Mouse (Mus musculus) cerebellum, adult 18-20 months (tissue): ENCODE measurements around the gene Zcchc17.

ENCODE experiments used
- DNase-seq, 2 experiments: peaks; one replicate each; pipeline ENCODE4 v3.0.0; 2021

Gene Zcchc17

GRCm38 (mm10) chr4:130316691-130317090 is 43.1 kb downstream of the Zcchc17 start:
- no peak for DNase-seq

GRCm38 (mm10) chr4:130315771-130316527 is 43.8 kb downstream of the Zcchc17 start:
- DNase-seq = peak; percentile 49 to 50

- DNase-seq = no peak
Measured at GRCm38 (mm10) chr4:130313552-130313951, 46.2 kb downstream of the Zcchc17 start.

- DNase-seq = no peak
Measured at GRCm38 (mm10) chr4:130312526-130312925, 47.2 kb downstream of the Zcchc17 start.

- peak in 1 of 2 experiments; percentile 47 for DNase-seq
Measured at GRCm38 (mm10) chr4:130309254-130309653, 50.5 kb downstream of the Zcchc17 start.

GRCm38 (mm10) chr4:130308231-130309081 is 51.3 kb downstream of the Zcchc17 start, which contains the start of the genes Fabp3 and Gm10570:
TSS of gene Fabp3 (plus strand) at chr4:130308595.
TSS of gene Gm10570 (minus strand) at chr4:130308674.
- peak; percentile 75 to 82 for DNase-seq

GRCm38 (mm10) chr4:130307851-130308230 is 51.9 kb downstream of the Zcchc17 start:
- peak; percentile 68 to 74 for DNase-seq

GRCm38 (mm10) chr4:130306796-130307630 is 52.7 kb downstream of the Zcchc17 start:
- DNase-seq = peak; percentile 28 to 39

- DNase-seq = no peak
Measured at GRCm38 (mm10) chr4:130304746-130305145, 55.0 kb downstream of the Zcchc17 start.

- DNase-seq = no peak
Measured at GRCm38 (mm10) chr4:130302285-130302870, 57.4 kb downstream of the Zcchc17 start.

- DNase-seq = no peak
Measured at GRCm38 (mm10) chr4:130299629-130300018, 60.1 kb downstream of the Zcchc17 start.

- DNase-seq = peak; percentile 69 to 78
Measured at GRCm38 (mm10) chr4:130298877-130299628, 60.7 kb downstream of the Zcchc17 start.

GRCm38 (mm10) chr4:130297123-130297529 is 62.6 kb downstream of the Zcchc17 start:
- peak; percentile 35 to 50 for DNase-seq

- DNase-seq = no peak
Measured at GRCm38 (mm10) chr4:130296243-130296965, 63.3 kb downstream of the Zcchc17 start.

GRCm38 (mm10) chr4:130295047-130295745 is 64.5 kb downstream of the Zcchc17 start:
- no peak for DNase-seq

- no peak for DNase-seq
Measured at GRCm38 (mm10) chr4:130294513-130294912, 65.2 kb downstream of the Zcchc17 start.

- DNase-seq = peak; percentile 86 to 90
Measured at GRCm38 (mm10) chr4:130292271-130292670, 67.5 kb downstream of the Zcchc17 start.

GRCm38 (mm10) chr4:130289824-130290223 is 69.9 kb downstream of the Zcchc17 start:
- DNase-seq = no peak

- no peak for DNase-seq
Measured at GRCm38 (mm10) chr4:130286531-130286930, 73.2 kb downstream of the Zcchc17 start.

- no peak for DNase-seq
Measured at GRCm38 (mm10) chr4:130283826-130284225, 75.9 kb downstream of the Zcchc17 start.
